ENCODE assay signal across 16 mouse cellular contexts in the genomic region with DNA sequence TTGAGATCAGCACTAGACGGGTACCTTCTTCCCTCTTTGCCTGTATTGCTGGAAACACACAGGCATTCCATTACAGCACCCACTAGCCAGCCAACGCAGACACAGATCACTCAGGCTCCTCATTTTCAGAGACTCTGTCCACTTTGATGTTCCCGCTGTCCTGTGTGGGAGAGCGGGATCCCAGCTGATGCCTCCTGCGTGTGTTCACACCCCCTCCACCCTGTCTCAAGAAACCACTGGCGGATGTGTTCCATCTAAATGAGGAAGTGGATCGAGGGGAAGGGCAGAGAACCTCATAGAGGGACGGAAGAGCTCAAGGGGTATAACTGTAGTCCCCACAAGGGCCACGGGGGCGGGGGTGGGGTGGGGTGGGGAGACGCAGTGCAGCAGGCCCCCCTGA. TPM values are rescaled to one million over a fixed set of nuclear protein-coding genes. Genes with fewer than 3 reads are reported as not detected.
DNase-seq lines count a peak whose midpoint lies in the region; ATAC-seq and TF ChIP-seq lines count a peak whose summit lies in the region.
"Had no signal": no experiment of that assay in that cellular context is flagged by ENCODE, and none has a peak within 500 bp of the region (broad histone marks: within the 10 kb centered on the region; RNA-seq: fewer than 3 reads in every experiment).

No protein-coding gene starts in this region.

- TF ChIP-seq CTCF in lung, adult 2 months (IDR thresholded peaks at IDR 0.05; ENCODE audit: insufficient read depth, low read length) = no peak
- no peak for TF ChIP-seq CTCF in lung, postnatal 0 days (IDR thresholded peaks at IDR 0.05)
- TF ChIP-seq CTCF in spleen, adult 2 months (IDR thresholded peaks at IDR 0.05; ENCODE audit: extremely low read depth, insufficient read depth, insufficient read length, insufficient replicate concordance) = no peak

- no peaks in the 10 kb centered on the region; the same call in 1 of the 2 replicates for H3K9me3 ChIP-seq in lung, embryonic 16.5 days (ENCODE audit: control insufficient read depth, low read length)
- no peaks in the 10 kb centered on the region for H3K9me3 ChIP-seq in lung, postnatal 0 days (ENCODE audit: low read length)
- H3K9me3 ChIP-seq in forebrain, embryonic 12.5 days = 0 out of 2 replicates have a peak, but pooled peaks cover 4% of the 10 kb centered on the region
- H3K9me3 ChIP-seq in kidney, embryonic 16.5 days (ENCODE audit: low read length) = 0 out of 2 replicates have a peak, but pooled peaks cover 5% of the 10 kb centered on the region
- H3K9me3 ChIP-seq: hindbrain, embryonic 12.5 days; lung, embryonic 15.5 days; neural tube, embryonic 13.5 days had no signal

- H3K4me3 ChIP-seq in lung, embryonic 16.5 days (ENCODE audit: low read length) = no peak overlapping the region
- H3K4me3 ChIP-seq in lung, adult 2 months (replicated peaks; ENCODE audit: extremely low read depth, low read depth, low read length) = no peak overlapping the region
- no peak overlapping the region for H3K4me3 ChIP-seq in lung, postnatal 0 days (ENCODE audit: low read depth, low read length)
- H3K4me3 ChIP-seq in spleen, adult 2 months (ENCODE audit: extremely low read depth, insufficient read depth, insufficient read length) = peak overlapping the region; percentile 50; the same call in 1 of the 2 replicates
- H3K4me3 ChIP-seq in forebrain, embryonic 12.5 days (replicated peaks) = no peak overlapping the region
- H3K4me3 ChIP-seq in kidney, embryonic 16.5 days (ENCODE audit: low read length) = no peak overlapping the region
- H3K4me3 ChIP-seq: erythroblast, embryonic 14.5 days; hindbrain, embryonic 12.5 days; layer of hippocampus, adult 2 months; lung, embryonic 15.5 days; neural tube, embryonic 13.5 days had no signal

- H3K36me3 ChIP-seq in lung, embryonic 16.5 days (ENCODE audit: control insufficient read depth, insufficient read depth, low read length) = no peaks in the 10 kb centered on the region
- no peaks in the 10 kb centered on the region for H3K36me3 ChIP-seq in lung, postnatal 0 days (ENCODE audit: insufficient read depth, low read length)
- H3K36me3 ChIP-seq in spleen, adult 2 months (ENCODE audit: control insufficient read depth, insufficient read depth, low read length) = no peaks in the 10 kb centered on the region
- H3K36me3 ChIP-seq in forebrain, embryonic 12.5 days (replicated peaks) = no peaks in the 10 kb centered on the region
- no peaks in the 10 kb centered on the region for H3K36me3 ChIP-seq in kidney, embryonic 16.5 days (ENCODE audit: insufficient read depth, low read length)
- H3K36me3 ChIP-seq: hindbrain, embryonic 12.5 days; lung, embryonic 15.5 days; neural tube, embryonic 13.5 days had no signal

- intact Hi-C loops in gastrocnemius, postnatal 14 days (cut with DNase I; ENCODE audit: low total_unique reads) = no loop called here

- no peaks in the 10 kb centered on the region for H3K27me3 ChIP-seq in lung, embryonic 16.5 days (ENCODE audit: control insufficient read depth, insufficient read depth, low read depth, low read length)
- no peaks in the 10 kb centered on the region for H3K27me3 ChIP-seq in lung, postnatal 0 days (replicated peaks; ENCODE audit: insufficient read depth, low read length)
- H3K27me3 ChIP-seq in spleen, adult 2 months (ENCODE audit: control insufficient read depth, insufficient read depth, low read length) = no peaks in the 10 kb centered on the region
- peaks cover 13% of the 10 kb centered on the region for H3K27me3 ChIP-seq in forebrain, embryonic 12.5 days
- no peaks in the 10 kb centered on the region for H3K27me3 ChIP-seq in kidney, embryonic 16.5 days (ENCODE audit: insufficient read depth, low read length)
- H3K27me3 ChIP-seq: hindbrain, embryonic 12.5 days; lung, embryonic 15.5 days; neural tube, embryonic 13.5 days had no signal

- ATAC-seq in lung, embryonic 16.5 days (ENCODE audit: low read depth) = 0 out of 2 replicates have a peak, but pooled peaks have one; percentile 11
- ATAC-seq in lung, postnatal 0 days = no peak
- no peak for ATAC-seq in forebrain, embryonic 12.5 days (ENCODE audit: low FRiP score)
- no peak for ATAC-seq in kidney, embryonic 16.5 days (ENCODE audit: low FRiP score, low TSS enrichment)

- DNase-seq in lung, adult 2 months = no peak
- DNase-seq in lung, postnatal 0 days (ENCODE audit: low spot score) = no peak
- peak; percentile 51 to 60 for DNase-seq in spleen, adult 2 months (ENCODE audit: low read depth in 1 of 2, low spot score in 2 of 2)
- DNase-seq in layer of hippocampus, adult 9-10 months (ENCODE audit: low spot score) = no peak
- no peak for DNase-seq in gastrocnemius, postnatal 14 days
- DNase-seq: adrenal gland, postnatal 10 days; cerebellum, postnatal 14 days; gastrocnemius, postnatal 10 days had no signal

- TF ChIP-seq EP300 in lung, postnatal 0 days (IDR thresholded peaks at IDR 0.05) = no peak

- no peaks in the 10 kb centered on the region for H3K4me1 ChIP-seq in lung, embryonic 16.5 days (replicated peaks; ENCODE audit: control insufficient read depth, insufficient read depth, low read length)
- 0 out of 2 replicates have a peak, but pooled peaks cover 2% of the 10 kb centered on the region for H3K4me1 ChIP-seq in lung, adult 2 months (ENCODE audit: control insufficient read depth, insufficient read depth, low read length)
- H3K4me1 ChIP-seq in lung, postnatal 0 days (ENCODE audit: insufficient read depth, low read depth, low read length) = 0 out of 2 replicates have a peak, but pooled peaks cover 4% of the 10 kb centered on the region
- peaks cover 9% of the 10 kb centered on the region; the same call in 1 of the 2 replicates for H3K4me1 ChIP-seq in spleen, adult 2 months (ENCODE audit: control insufficient read depth, insufficient read depth, insufficient read length)
- H3K4me1 ChIP-seq in forebrain, embryonic 12.5 days = peaks cover 6% of the 10 kb centered on the region; the same call in 1 of the 2 replicates
- H3K4me1 ChIP-seq in kidney, embryonic 16.5 days (ENCODE audit: insufficient read depth, low read length) = no peaks in the 10 kb centered on the region
- H3K4me1 ChIP-seq: neural tube, embryonic 13.5 days had no signal

- WGBS in lung, embryonic 16.5 days = 73% methylated on average over 11 of the region's 11 CpGs
- WGBS in lung, adult 2 months = 55% methylated on average over 11 of the region's 11 CpGs
- 64% methylated on average over 11 of the region's 11 CpGs for WGBS in lung, postnatal 0 days
- WGBS in spleen, adult 2 months = 8% methylated on average over 11 of the region's 11 CpGs
- WGBS in forebrain, embryonic 12.5 days = 92% methylated on average over 11 of the region's 11 CpGs
- WGBS in kidney, embryonic 16.5 days = 82% methylated on average over 11 of the region's 11 CpGs

- H3K9ac ChIP-seq in lung, embryonic 16.5 days (ENCODE audit: low read length) = no peak overlapping the region
- H3K9ac ChIP-seq in lung, postnatal 0 days (replicated peaks; ENCODE audit: low read depth) = no peak overlapping the region
- H3K9ac ChIP-seq in forebrain, embryonic 12.5 days = no peak overlapping the region
- H3K9ac ChIP-seq in kidney, embryonic 16.5 days (replicated peaks; ENCODE audit: low read length) = no peak overlapping the region
- H3K9ac ChIP-seq: hindbrain, embryonic 12.5 days; lung, embryonic 15.5 days; neural tube, embryonic 13.5 days had no signal

- H3K4me2 ChIP-seq in lung, embryonic 16.5 days (ENCODE audit: low read depth, low read length) = no peak overlapping the region
- no peak overlapping the region for H3K4me2 ChIP-seq in lung, postnatal 0 days (replicated peaks; ENCODE audit: low read depth, low read length)
- no peak overlapping the region for H3K4me2 ChIP-seq in forebrain, embryonic 12.5 days
- no peak overlapping the region for H3K4me2 ChIP-seq in kidney, embryonic 16.5 days (replicated peaks; ENCODE audit: low read depth, low read length)
- H3K4me2 ChIP-seq: hindbrain, embryonic 12.5 days; lung, embryonic 15.5 days; neural tube, embryonic 13.5 days had no signal

- no peak for TF ChIP-seq POLR2A in lung, adult 2 months (IDR thresholded peaks at IDR 0.05; ENCODE audit: borderline replicate concordance, extremely low read depth, low read depth, low read length)
- TF ChIP-seq POLR2A in spleen, adult 2 months (IDR thresholded peaks at IDR 0.05; ENCODE audit: low read depth, low read length) = no peak

- no peak overlapping the region for H3K27ac ChIP-seq in lung, embryonic 16.5 days (ENCODE audit: low read length)
- peak overlapping the region; percentile 84 for H3K27ac ChIP-seq in lung, postnatal 0 days (ENCODE audit: low read length)
- peak overlapping the region; percentile 94 for H3K27ac ChIP-seq in spleen, adult 2 months (ENCODE audit: insufficient read depth, low read length)
- no peak overlapping the region for H3K27ac ChIP-seq in forebrain, embryonic 12.5 days
- no peak overlapping the region for H3K27ac ChIP-seq in kidney, embryonic 16.5 days (ENCODE audit: low read length)
- H3K27ac ChIP-seq: hindbrain, embryonic 12.5 days; layer of hippocampus, adult 2 months; neural tube, embryonic 13.5 days had no signal

RNA-seq across cellular contexts. Expression of gene Degs1, which starts 27.6 kb away (rescaled TPM):
- 137 and 140 TPM in 2 replicates for polyA plus RNA-seq in lung, embryonic 16.5 days (2015; fragmentation: Nextera tagmentation; extraction: Ambion mirVana)
- 67.2 and 114 TPM in 2 replicates for polyA plus RNA-seq in lung, adult 2 months (2012; rRNA removed)
- polyA plus RNA-seq in lung, postnatal 0 days (2015; fragmentation: Nextera tagmentation; extraction: Ambion mirVana) = 194 and 219 TPM in 2 replicates
- 29.1 and 34.6 TPM in 2 replicates for polyA plus RNA-seq in spleen, adult 2 months (2012; rRNA removed)
- 53.8 and 58.1 TPM in 2 replicates for polyA plus RNA-seq in forebrain, embryonic 12.5 days (2016; fragmentation: Nextera tagmentation; extraction: Ambion mirVana)
- polyA plus RNA-seq in kidney, embryonic 16.5 days (2015; fragmentation: Nextera tagmentation; extraction: Ambion mirVana) = 131 and 134 TPM in 2 replicates
- 10 to 100 TPM; 27.6 to 31.7 TPM for total RNA-seq in gastrocnemius, postnatal 14 days (2021)

Comparison
In these comparisons a context has a peak if more than half of its experiments do, and no peak if none do; other contexts are left out.
1. H3K27ac ChIP-seq: peak in lung, postnatal 0 days (single experiment) and spleen, adult 2 months (single experiment); none in lung, embryonic 16.5 days (single experiment), forebrain, embryonic 12.5 days (single experiment) and kidney, embryonic 16.5 days (single experiment).
2. DNase-seq: peak in spleen, adult 2 months (2 of 2); none in lung, adult 2 months (single experiment), lung, postnatal 0 days (single experiment), layer of hippocampus, adult 9-10 months (single experiment) and gastrocnemius, postnatal 14 days (single experiment).